Comparison of ENCODE assay signal across 9 mouse cellular contexts in the genomic region with DNA sequence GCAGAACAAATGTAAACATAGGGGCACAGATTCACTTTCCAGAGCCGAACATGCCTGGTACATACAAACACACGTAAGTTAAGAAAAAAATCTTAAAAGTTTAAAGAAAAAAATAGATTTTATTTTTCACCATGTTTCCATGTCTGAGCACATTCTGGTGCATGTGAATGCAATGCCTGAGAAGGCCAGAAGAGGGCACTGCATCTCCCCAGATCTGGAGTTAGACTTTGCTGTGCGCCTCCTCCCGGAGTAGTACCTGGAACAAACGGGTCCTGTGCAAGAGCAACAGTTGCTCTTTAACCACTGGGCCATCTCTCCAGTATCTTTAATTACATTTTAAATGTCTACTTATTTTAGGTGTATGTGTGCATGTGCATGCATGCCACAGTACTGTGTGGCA.
DNase-seq lines count a peak whose midpoint lies in the region; ATAC-seq and TF ChIP-seq lines count a peak whose summit lies in the region.
"Had no signal": no experiment of that assay in that cellular context is flagged by ENCODE, and none has a peak within 500 bp of the region (broad histone marks: within the 10 kb centered on the region; RNA-seq: fewer than 3 reads in every experiment).

No protein-coding gene starts in this region.

- no peaks in the 10 kb centered on the region for H3K4me1 ChIP-seq in kidney, embryonic 16.5 days (ENCODE audit: insufficient read depth, low read length)
- no peaks in the 10 kb centered on the region for H3K4me1 ChIP-seq in E14TG2a.4 (replicated peaks; ENCODE audit: low read depth, low read length)
- H3K4me1 ChIP-seq: liver, embryonic 13.5 days had no signal

- no peaks in the 10 kb centered on the region for H3K27me3 ChIP-seq in kidney, embryonic 16.5 days (ENCODE audit: insufficient read depth, low read length)
- H3K27me3 ChIP-seq in E14TG2a.4 (ENCODE audit: insufficient read depth, low read length): no peaks in the 10 kb centered on the region
- H3K27me3 ChIP-seq: liver, embryonic 13.5 days had no signal

- no peak overlapping the region for H3K4me3 ChIP-seq in kidney, embryonic 16.5 days (ENCODE audit: low read length)
- H3K4me3 ChIP-seq in E14TG2a.4 (replicated peaks; ENCODE audit: low read length): no peak overlapping the region
- H3K4me3 ChIP-seq: liver, embryonic 13.5 days had no signal

- no peaks in the 10 kb centered on the region for H3K36me3 ChIP-seq in kidney, embryonic 16.5 days (ENCODE audit: insufficient read depth, low read length)
- H3K36me3 ChIP-seq in E14TG2a.4 (ENCODE audit: insufficient read depth, low read length): no peaks in the 10 kb centered on the region
- H3K36me3 ChIP-seq: liver, embryonic 13.5 days had no signal

- no peak overlapping the region for H3K9ac ChIP-seq in kidney, embryonic 16.5 days (replicated peaks; ENCODE audit: low read length)
- H3K9ac ChIP-seq: liver, embryonic 13.5 days had no signal

- no peak for ATAC-seq in kidney, embryonic 16.5 days (ENCODE audit: low FRiP score, low TSS enrichment)

- DNase-seq in kidney, adult 11 months: peak; percentile 8
- peak; percentile 27 to 34 for DNase-seq in adrenal gland, adult 18-20 months (ENCODE audit: low spot score in 2 of 2)
- peak; percentile 37 to 59 for DNase-seq in kidney, postnatal 25 days
- peak; percentile 10 to 14 for DNase-seq in spleen, postnatal 36 days (ENCODE audit: low spot score in 2 of 2)
- DNase-seq in left cerebral cortex, adult 11 months (ENCODE audit: low spot score): no peak
- DNase-seq in frontal cortex, postnatal 36 days (ENCODE audit: low spot score in 2 of 2): no peak
- DNase-seq: liver, embryonic 13.5 days had no signal

- H3K9me3 ChIP-seq in kidney, embryonic 16.5 days (ENCODE audit: low read length): no peaks in the 10 kb centered on the region
- H3K9me3 ChIP-seq in E14TG2a.4 (ENCODE audit: low read length): no peaks in the 10 kb centered on the region
- H3K9me3 ChIP-seq: liver, embryonic 13.5 days had no signal

- H3K4me2 ChIP-seq in kidney, embryonic 16.5 days (replicated peaks; ENCODE audit: low read depth, low read length): no peak overlapping the region
- H3K4me2 ChIP-seq: liver, embryonic 13.5 days had no signal

- peak; percentile 92 for TF ChIP-seq CTCF in E14TG2a.4 (conservative IDR thresholded peaks at IDR 0.05; ENCODE audit: low read length)

- 81% methylated on average over 5 of the region's 5 CpGs for WGBS in kidney, embryonic 16.5 days

- no peak overlapping the region for H3K27ac ChIP-seq in kidney, embryonic 16.5 days (ENCODE audit: low read length)
- H3K27ac ChIP-seq: liver, embryonic 13.5 days had no signal

Comparison
In these comparisons a context has a peak if more than half of its experiments do, and no peak if none do; other contexts are left out.
1. DNase-seq: peak in kidney, adult 11 months (single experiment), adrenal gland, adult 18-20 months (2 of 2), kidney, postnatal 25 days (2 of 2) and spleen, postnatal 36 days (2 of 2); none in left cerebral cortex, adult 11 months (single experiment) and frontal cortex, postnatal 36 days (0 of 2).